1 mouse cellular context compared by ENCODE assay signal in the genomic region with DNA sequence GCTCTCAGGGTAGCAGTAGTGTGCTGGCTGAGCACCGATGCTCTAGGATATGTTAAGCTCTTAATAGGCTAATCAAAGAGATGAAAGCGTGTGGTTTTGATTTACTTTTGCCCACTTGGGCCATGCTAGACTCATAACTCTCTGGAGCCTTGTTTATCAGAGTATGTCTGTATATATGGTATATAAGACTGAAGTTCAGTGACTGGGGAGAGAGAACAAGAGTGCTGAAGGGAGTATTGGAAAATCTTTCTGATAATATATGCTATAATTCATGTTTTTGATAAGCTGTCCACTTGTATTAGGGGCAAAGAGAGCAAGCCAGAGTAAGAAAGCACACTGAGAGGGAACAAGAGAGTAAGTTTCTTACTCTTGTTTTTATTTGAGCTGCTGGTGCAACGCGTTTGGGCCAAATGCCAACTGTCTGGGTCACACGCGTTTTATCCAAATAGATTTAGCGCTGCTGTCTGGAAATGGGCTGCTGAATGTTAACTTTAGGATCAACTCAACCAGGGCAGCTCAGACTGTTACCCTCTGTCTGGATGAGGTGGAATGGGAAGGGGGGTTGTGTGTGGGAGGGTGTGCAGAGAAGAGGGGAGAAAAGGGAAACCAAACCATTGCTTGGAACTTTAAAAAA.
TF ChIP-seq lines count a peak whose summit lies in the region.

No protein-coding gene starts in this region.

TF ChIP-seq in CH12.LX, 34 proteins besides CTCF, POLR2A, EP300 and RAD21:
- TF ChIP-seq JUN (IDR thresholded peaks at IDR 0.05; ENCODE audit: insufficient read depth, low read depth, low read length) (no peak), NRF1 (IDR thresholded peaks at IDR 0.05; ENCODE audit: low read depth, low read length) (no peak), E2F4 (IDR thresholded peaks at IDR 0.05; ENCODE audit: insufficient replicate concordance, low read depth, low read length) (no peak), ZNF384 (IDR thresholded peaks at IDR 0.05; ENCODE audit: low read depth, low read length) (no peak), JUND (conservative IDR thresholded peaks at IDR 0.05; ENCODE audit: low read depth, low read length) (no peak), MEF2A (IDR thresholded peaks at IDR 0.05; ENCODE audit: borderline replicate concordance, low read depth, low read length) (no peak), ETS1 (conservative IDR thresholded peaks at IDR 0.05; ENCODE audit: low read depth, low read length) (no peak), SMC3 (IDR thresholded peaks at IDR 0.05; ENCODE audit: low read depth, low read length) (no peak), TBP (conservative IDR thresholded peaks at IDR 0.05; ENCODE audit: low read depth, low read length) (no peak), MAX (IDR thresholded peaks at IDR 0.05; ENCODE audit: low read length) (no peak)
